Mouse (Mus musculus) gastrocnemius, adult 18-20 months (tissue): Measurements from ENCODE around the gene Ccpg1os. TPM values are rescaled to one million over a fixed set of nuclear protein-coding genes. Genes with fewer than 3 reads are reported as not detected.

Experiments
- microRNA-seq: library from miRNA; unstranded; fragments of <30 nt; microRNA quantifications from one replicate; pipeline ENCODE4 v1.2.0, GENCODE M21; 2021
- total RNA-seq, 2 experiments: library from RNA; stranded (reverse); gene quantifications; 2 replicates each; pipeline ENCODE4 v1.2.3; 2021

Gene Ccpg1os
- total RNA-seq, 2 experiments from 2014 or later, result 11.4 to 13.2 TPM

Small RNAs within 50 kb of the gene (microRNA-seq; reads per million reads assigned to microRNA genes)
- gene Gm27353, result not detected

Other genes starting within 250 kb of the Ccpg1os start
- gene Prtg, start 178.5 kb downstream of the Ccpg1os start, total RNA-seq, result under 1 TPM; 0.02 to 0.07 TPM
- gene Pygo1, start 59.7 kb downstream of the Ccpg1os start, total RNA-seq, result 10 to 100 TPM; 14.6 to 14.9 TPM
- gene Dyx1c1, start 26.6 kb downstream of the Ccpg1os start, total RNA-seq, result 1 to 10 TPM in 1 of 2 experiments, under 1 TPM in 1; 1.00 to 1.0 TPM
- gene Gm44503, start 26.5 kb downstream of the Ccpg1os start, total RNA-seq, result not detected
- 10 to 100 TPM; 87.4 to 93.7 TPM for gene Ccpg1, start within 50 bp of the Ccpg1os start, total RNA-seq
- gene Pigb, start 55.0 kb upstream of the Ccpg1os start, total RNA-seq, result 1 to 10 TPM; 3.3 to 3.7 TPM
- gene Rab27a, start 59.5 kb upstream of the Ccpg1os start, total RNA-seq, result 1 to 10 TPM; 1.3 to 2.0 TPM
- not detected for gene Khdc3, start 116.5 kb upstream of the Ccpg1os start, total RNA-seq
- not detected for gene Gm20509, start 117.1 kb upstream of the Ccpg1os start, total RNA-seq
- gene Rsl24d1, start 128.0 kb upstream of the Ccpg1os start, total RNA-seq, result 10 to 100 TPM; 34.5 to 36.7 TPM